Mouse (Mus musculus) limb, embryonic 13.5 days (tissue): ENCODE results near the gene Osr1. TPM values are rescaled to one million over a fixed set of nuclear protein-coding genes. Genes with fewer than 3 reads are reported as not detected.

Experiments used
- ATAC-seq: fragments of 200-750 bp; cut with Nextera tagmentation; 2 replicates; pipeline ENCODE4 v1.8.0; 2017; ENCODE audit warnings: low read depth, moderate number of reproducible peaks, moderate TSS enrichment; ENCODE audit not compliant: low FRiP score
- H3K27ac ChIP-seq: fragments of 300-500 bp; sonication (generic); 2 replicates; pipeline ENCODE4 v1.5.1; 2015; ENCODE audit warnings: inconsistent platforms, mild to moderate bottlenecking, moderate library complexity
- H3K27me3 ChIP-seq: fragments of 300-500 bp; sonication (generic); 2 replicates; pipeline ENCODE4 v1.6.1; 2015; ENCODE audit warnings: mild to moderate bottlenecking, inconsistent platforms
- H3K36me3 ChIP-seq: fragments of 300-500 bp; sonication (generic); 2 replicates; pipeline ENCODE4 v1.6.1; 2015; ENCODE audit warnings: inconsistent platforms, mild to moderate bottlenecking, moderate library complexity
- H3K4me1 ChIP-seq: fragments of 300-500 bp; sonication (generic); 2 replicates; pipeline ENCODE4 v1.6.1; 2015; ENCODE audit warnings: inconsistent platforms
- H3K4me2 ChIP-seq: fragments of 300-500 bp; sonication (generic); replicated peaks from 2 replicates; pipeline ENCODE4 v1.6.1; 2015; ENCODE audit warnings: inconsistent platforms, mild to moderate bottlenecking, moderate library complexity
- H3K4me3 ChIP-seq: fragments of 300-500 bp; sonication (generic); 2 replicates; pipeline ENCODE4 v1.5.1; 2015; ENCODE audit warnings: moderate library complexity, mild to moderate bottlenecking, inconsistent platforms
- H3K9ac ChIP-seq: fragments of 300-500 bp; sonication (generic); 2 replicates; pipeline ENCODE4 v1.6.1; 2015; ENCODE audit warnings: mild to moderate bottlenecking, inconsistent platforms
- H3K9me3 ChIP-seq: fragments of 300-500 bp; sonication (generic); 2 replicates; pipeline ENCODE4 v1.6.1; 2016; ENCODE audit warnings: inconsistent platforms
- WGBS: fragments of 180-500 bp; shearing (Covaris S2); methylation state at CpG from one replicate; pipeline ENCODE4 v1.1.7; 2015; 5-methylcytosine and 5-hydroxymethylcytosine counted together
- polyA plus RNA-seq: library from polyadenylated mRNA; unstranded; fragments of >200 nt; fragmentation: Nextera tagmentation; extraction: Ambion mirVana; gene quantifications from 2 replicates; pipeline ENCODE4 v1.2.1, GENCODE M21; 2015

Gene Osr1
- polyA plus RNA-seq, 1 experiment from 2014 or later, result 95.3 TPM

DNA sequence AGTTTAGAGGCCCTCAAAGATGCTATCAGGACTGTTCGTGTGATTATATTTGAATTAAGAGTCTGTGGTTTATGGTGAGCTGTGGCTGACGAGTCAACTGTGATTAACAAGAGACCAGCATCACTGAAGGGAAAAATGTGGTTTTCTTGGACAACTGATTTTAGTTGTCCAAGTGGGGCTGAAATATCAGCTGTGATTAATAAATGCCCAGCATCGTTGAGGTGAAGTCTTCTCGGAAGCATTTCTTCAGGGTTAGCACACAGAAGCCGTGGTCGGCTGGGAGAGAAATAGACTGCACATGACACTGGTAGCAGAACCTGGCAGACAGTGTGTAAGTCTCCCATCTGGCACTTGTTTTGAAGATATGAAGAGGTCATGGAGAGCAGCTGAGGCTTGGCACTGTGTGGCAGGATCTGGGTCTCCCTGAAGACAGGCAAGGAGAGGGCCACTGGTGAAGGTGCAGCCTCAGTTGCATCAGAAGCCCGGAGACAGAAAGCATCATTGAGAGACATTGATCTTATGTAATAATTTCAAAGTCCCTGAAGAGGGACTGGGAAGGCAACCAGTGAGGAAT, 19.7 kb downstream of the Osr1 start:
- ATAC-seq, result no peak
- 72% methylated on average over 7 of the region's 7 CpGs for WGBS
- H3K4me2 ChIP-seq, result no peak overlapping the region
- H3K36me3 ChIP-seq, result no peaks in the 10 kb centered on the region
- no peak overlapping the region for H3K4me3 ChIP-seq
- peaks cover 4% of the 10 kb centered on the region; the same call in 1 of the 2 replicates for H3K27me3 ChIP-seq
- H3K27ac ChIP-seq, result no peak overlapping the region
- H3K9ac ChIP-seq, result no peak overlapping the region
- H3K9me3 ChIP-seq, result no peaks in the 10 kb centered on the region
- H3K4me1 ChIP-seq, result peaks cover 8% of the 10 kb centered on the region

DNA sequence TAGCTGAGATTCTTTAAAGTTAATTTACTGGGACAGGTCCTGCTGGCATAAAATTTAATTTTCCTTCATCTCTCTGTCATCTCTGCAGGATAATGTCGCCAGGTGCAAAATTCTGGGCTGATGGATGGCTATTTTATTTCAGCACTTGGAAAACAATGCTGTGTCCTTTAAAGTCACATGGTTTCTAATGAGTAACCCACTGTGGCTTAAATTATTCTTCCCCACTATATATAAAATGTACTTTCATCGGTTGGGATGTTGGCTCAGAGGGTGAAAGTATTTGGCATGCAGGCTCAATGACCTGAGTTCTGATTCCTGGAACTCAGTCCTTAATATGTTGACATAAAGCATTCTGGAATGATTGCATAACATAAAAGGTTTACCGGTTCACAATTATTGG, 21.2 kb downstream of the Osr1 start:
- WGBS, result 39% methylated on average over 3 of the region's 3 CpGs
- H3K9ac ChIP-seq, result no peak overlapping the region
- H3K27me3 ChIP-seq, result peaks cover 4% of the 10 kb centered on the region; the same call in 1 of the 2 replicates
- H3K36me3 ChIP-seq, result no peaks in the 10 kb centered on the region
- H3K4me1 ChIP-seq, result no peaks in the 10 kb centered on the region
- H3K9me3 ChIP-seq, result no peaks in the 10 kb centered on the region
- no peak overlapping the region for H3K27ac ChIP-seq
- no peak overlapping the region for H3K4me3 ChIP-seq
- no peak for ATAC-seq
- no peak overlapping the region for H3K4me2 ChIP-seq

DNA sequence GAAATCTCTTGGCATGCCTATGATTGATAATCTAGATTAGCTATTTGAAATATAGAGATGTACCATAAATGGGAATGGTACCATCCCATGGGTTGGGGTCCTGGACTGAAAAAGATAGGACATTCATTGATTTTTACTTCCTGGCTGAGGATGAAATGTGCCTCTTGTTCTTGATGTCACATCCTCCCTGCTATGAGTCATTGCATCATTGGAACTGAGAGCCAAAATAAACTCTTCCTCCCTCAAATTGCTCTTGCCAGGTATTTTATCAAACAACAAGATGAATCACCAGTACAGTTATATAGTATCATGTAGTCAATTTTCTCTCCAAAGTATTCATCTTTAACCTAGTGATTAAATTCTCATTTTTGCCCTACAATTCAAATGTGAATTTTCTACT, 28.3 kb downstream of the Osr1 start:
- no peak overlapping the region for H3K4me2 ChIP-seq
- no peaks in the 10 kb centered on the region for H3K9me3 ChIP-seq
- H3K27ac ChIP-seq, result no peak overlapping the region
- no peak for ATAC-seq
- no peaks in the 10 kb centered on the region for H3K4me1 ChIP-seq
- H3K9ac ChIP-seq, result no peak overlapping the region
- H3K4me3 ChIP-seq, result no peak overlapping the region
- no peaks in the 10 kb centered on the region for H3K27me3 ChIP-seq
- H3K36me3 ChIP-seq, result no peaks in the 10 kb centered on the region
